Mouse (Mus musculus): Measurements from ENCODE around the gene Olfr859.
"Not testable (repeated sequence)": the region's sequence is repeated elsewhere in the genome, so short reads cannot be mapped to it uniquely, and the experiment has no call there.

Gene Olfr859

GRCm38 (mm10) chr9:19804606-19805005 is at the start of gene Olfr859:
Gene Olfr859, plus strand, starts transcription at chr9:19804906.
- DNase-seq (ENCODE audit: low spot score) = not testable (repeated sequence)

DNA sequence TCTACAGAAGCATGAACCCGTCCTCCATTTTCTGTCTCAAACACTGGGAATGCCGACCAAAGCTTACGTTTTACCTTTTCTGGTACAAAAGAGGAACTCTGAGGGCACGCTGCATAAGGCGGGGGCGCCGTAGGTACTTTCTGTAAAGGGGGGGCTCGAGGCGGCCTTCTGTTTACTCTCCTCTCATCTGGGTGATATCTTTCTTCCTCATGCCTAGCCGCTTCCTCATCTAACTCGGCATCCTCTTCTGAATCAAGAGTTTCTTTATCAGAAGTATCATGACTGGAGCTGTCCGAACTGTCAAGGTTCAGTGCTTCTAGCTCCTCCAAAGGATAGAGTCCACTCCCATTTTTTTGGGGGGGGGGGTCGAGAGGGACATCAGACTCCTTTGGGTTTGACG is 35.6 kb upstream of the Olfr859 start:
- no peak for DNase-seq (ENCODE audit: low spot score)

GRCm38 (mm10) chr9:19769701-19770100 is 35.0 kb upstream of the Olfr859 start:
- DNase-seq (ENCODE audit: low spot score) = no peak

DNA sequence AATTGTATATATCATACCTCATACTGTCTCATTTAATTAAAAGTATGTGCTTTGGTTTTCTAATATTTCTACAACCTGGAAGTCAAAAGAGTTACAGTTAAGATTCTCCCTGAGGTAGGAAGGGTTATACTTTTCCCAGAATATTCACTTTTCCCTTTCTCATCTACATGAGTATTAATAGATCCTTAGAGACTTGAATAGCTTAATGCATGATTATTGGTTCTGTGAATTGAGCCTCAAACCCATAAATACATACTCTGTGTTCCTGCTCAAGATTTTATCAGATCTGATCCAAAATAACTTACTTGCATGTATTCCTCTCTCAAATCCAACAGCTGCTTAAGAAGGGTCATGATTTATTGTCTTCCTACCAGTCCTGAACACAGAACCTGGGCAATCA is 24.7 kb upstream of the Olfr859 start, which contains the start of gene Olfr58:
Gene Olfr58 (plus strand): TSS at position 301 of the 400 bp plus-strand sequence.
- DNase-seq (ENCODE audit: low spot score) = no peak

- DNase-seq (ENCODE audit: low spot score) = no peak
Observed at GRCm38 (mm10) chr9:19803000-19803399, 1.7 kb upstream of the Olfr859 start.

DNA sequence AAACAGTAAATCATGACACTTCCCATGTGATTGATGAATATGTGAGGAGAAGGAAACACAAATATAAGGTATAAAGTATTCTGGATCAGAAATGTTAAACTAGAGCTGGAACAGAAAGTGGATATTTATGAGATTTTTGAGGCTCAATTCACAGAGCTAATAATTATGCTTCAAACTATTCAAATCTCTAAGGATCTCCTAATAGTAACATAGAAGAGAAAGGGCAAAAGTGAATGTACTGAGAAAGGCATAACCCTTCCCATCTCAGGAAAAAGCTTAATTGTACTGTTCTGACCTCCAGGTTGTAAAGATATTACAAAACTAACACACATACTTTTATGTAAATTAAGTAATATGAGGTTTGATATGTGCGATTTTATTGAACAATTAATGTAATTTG is 44.9 kb downstream of the Olfr859 start, which contains the start of gene Olfr860:
Gene Olfr860 (minus strand): TSS at position 101 of the 400 bp plus-strand sequence.
- DNase-seq (ENCODE audit: low spot score) = no peak
